ENCODE assay signal across 9 mouse cellular contexts in the genomic region with DNA sequence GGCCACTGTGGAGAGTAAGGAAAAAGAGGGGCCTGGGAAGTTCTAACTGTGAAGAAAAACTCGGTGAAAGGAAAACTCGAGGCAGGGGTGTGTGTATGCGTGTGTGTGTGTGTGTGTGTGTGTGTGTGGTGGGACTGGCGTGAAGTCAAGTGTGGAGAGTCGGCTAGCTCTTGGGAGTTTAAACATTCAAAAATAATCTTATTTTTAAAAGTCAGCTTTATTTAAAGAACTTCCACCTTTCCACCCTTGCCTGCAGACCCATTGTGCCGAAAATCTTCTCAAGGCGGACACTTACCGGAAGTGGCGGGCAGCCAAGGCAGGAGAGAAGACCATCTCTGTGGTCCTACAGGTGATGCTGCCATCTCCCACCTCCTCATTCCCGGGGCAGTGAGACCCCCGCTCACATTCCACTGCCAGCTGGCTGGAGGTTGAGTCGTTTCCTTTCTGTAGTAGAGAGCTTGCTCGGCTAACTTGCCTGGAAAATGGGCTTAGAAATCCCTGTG. TPM values are rescaled to one million over a fixed set of nuclear protein-coding genes. Genes with fewer than 3 reads are reported as not detected.
DNase-seq lines count a peak whose midpoint lies in the region; ATAC-seq and TF ChIP-seq lines count a peak whose summit lies in the region.
"Had no signal": no experiment of that assay in that cellular context is flagged by ENCODE, and none has a peak within 500 bp of the region (broad histone marks: within the 10 kb centered on the region; RNA-seq: fewer than 3 reads in every experiment).

No protein-coding gene starts in this region.

- H3K4me2 ChIP-seq in heart, embryonic 16.5 days (ENCODE audit: low read depth, low read length): peak overlapping the region; percentile 79
- H3K4me2 ChIP-seq in hindbrain, embryonic 12.5 days (replicated peaks): peak overlapping the region; percentile 59
- peak overlapping the region; percentile 75 for H3K4me2 ChIP-seq in midbrain, embryonic 13.5 days (replicated peaks)

- peaks cover 9% of the 10 kb centered on the region for H3K79me2 ChIP-seq in MEL (ENCODE audit: control insufficient read depth, insufficient read depth, low read length, poor library complexity)

- H3K27ac ChIP-seq in heart, embryonic 16.5 days (ENCODE audit: low read length): peak overlapping the region; percentile 72
- peak overlapping the region; percentile 65 for H3K27ac ChIP-seq in MEL (ENCODE audit: control insufficient read depth, low read depth, low read length)
- no peak overlapping the region for H3K27ac ChIP-seq in hindbrain, embryonic 12.5 days
- H3K27ac ChIP-seq in midbrain, embryonic 13.5 days: peak overlapping the region; percentile 64; the same call in 1 of the 2 replicates

- TF ChIP-seq CTCF in MEL (IDR thresholded peaks at IDR 0.05 in 2 of 3, conservative IDR thresholded peaks at IDR 0.05 in 1 of 3; ENCODE audit: control insufficient read depth in 1 of 3, insufficient read depth in 1 of 3, low read depth in 2 of 3, low read length in 3 of 3, poor library complexity in 1 of 3, severe bottlenecking in 1 of 3): no peak

- no peak for TF ChIP-seq EP300 in MEL (IDR thresholded peaks at IDR 0.05; ENCODE audit: low read depth in 1 of 2, low read length in 2 of 2)

- H3K4me3 ChIP-seq in heart, embryonic 16.5 days (ENCODE audit: low read length): peak overlapping the region; percentile 89
- peak overlapping the region; percentile 84 to 93 for H3K4me3 ChIP-seq in MEL (ENCODE audit: control insufficient read depth in 1 of 2, insufficient read depth in 1 of 2, low read depth in 2 of 2, low read length in 2 of 2)
- peak overlapping the region; percentile 71 for H3K4me3 ChIP-seq in hindbrain, embryonic 12.5 days
- peak overlapping the region; percentile 82 for H3K4me3 ChIP-seq in midbrain, embryonic 13.5 days (replicated peaks)

- peaks cover 3% of the 10 kb centered on the region; the same call in 1 of the 2 replicates for H3K9me3 ChIP-seq in heart, embryonic 16.5 days (replicated peaks; ENCODE audit: control insufficient read depth, low read length)
- no peaks in the 10 kb centered on the region for H3K9me3 ChIP-seq in MEL (replicated peaks; ENCODE audit: insufficient read depth, low read length)
- no peaks in the 10 kb centered on the region; the same call in 1 of the 2 replicates for H3K9me3 ChIP-seq in hindbrain, embryonic 12.5 days (replicated peaks)
- no peaks in the 10 kb centered on the region for H3K9me3 ChIP-seq in midbrain, embryonic 13.5 days

- no peaks in the 10 kb centered on the region for H3K27me3 ChIP-seq in heart, embryonic 16.5 days (ENCODE audit: control insufficient read depth, insufficient read depth, low read length)
- no peaks in the 10 kb centered on the region for H3K27me3 ChIP-seq in MEL (ENCODE audit: control insufficient read depth in 1 of 2, insufficient read depth in 2 of 2, low read length in 2 of 2)
- no peaks in the 10 kb centered on the region for H3K27me3 ChIP-seq in hindbrain, embryonic 12.5 days
- no peaks in the 10 kb centered on the region for H3K27me3 ChIP-seq in midbrain, embryonic 13.5 days

- ATAC-seq in heart, embryonic 16.5 days (replicated peaks; ENCODE audit: extremely low read depth, insufficient read depth, low FRiP score): no peak
- peak; percentile 2; the same call in 1 of the 2 replicates for ATAC-seq in hindbrain, embryonic 12.5 days (ENCODE audit: low FRiP score)
- no peak for ATAC-seq in midbrain, embryonic 13.5 days

- H3K4me1 ChIP-seq in heart, embryonic 16.5 days (ENCODE audit: control insufficient read depth, insufficient read depth, low read length): peaks cover 13% of the 10 kb centered on the region
- peaks cover 0 to 9% of the 10 kb centered on the region in 2 experiments; a peak in 2 of 4 replicates for H3K4me1 ChIP-seq in MEL (ENCODE audit: control insufficient read depth in 1 of 2, insufficient read depth in 2 of 2, low read length in 2 of 2)
- peaks cover 15% of the 10 kb centered on the region for H3K4me1 ChIP-seq in hindbrain, embryonic 12.5 days
- H3K4me1 ChIP-seq in midbrain, embryonic 13.5 days (replicated peaks): peaks cover 18% of the 10 kb centered on the region

- peaks cover 17% of the 10 kb centered on the region for H3K36me3 ChIP-seq in heart, embryonic 16.5 days (ENCODE audit: control insufficient read depth, insufficient read depth)
- H3K36me3 ChIP-seq in MEL (ENCODE audit: control insufficient read depth in 1 of 2, insufficient read depth in 2 of 2, low read length in 2 of 2): no peaks in the 10 kb centered on the region; a peak in 1 of 4 replicates
- peaks cover 36% of the 10 kb centered on the region for H3K36me3 ChIP-seq in hindbrain, embryonic 12.5 days
- peaks cover 19% of the 10 kb centered on the region for H3K36me3 ChIP-seq in midbrain, embryonic 13.5 days

- no peak for DNase-seq in heart, postnatal 36 days
- DNase-seq in MEL (ENCODE audit: low read depth, low spot score): no peak
- DNase-seq in spleen, postnatal 36 days (ENCODE audit: low spot score in 2 of 2): no peak
- no peak for DNase-seq in right cerebral cortex, postnatal 14 days
- no peak for DNase-seq in kidney, postnatal 14 days

- TF ChIP-seq RAD21 in MEL (IDR thresholded peaks at IDR 0.05; ENCODE audit: low read depth, low read length): no peak

- peak overlapping the region; percentile 94 for H3K9ac ChIP-seq in heart, embryonic 16.5 days (ENCODE audit: low read length)
- H3K9ac ChIP-seq in MEL (ENCODE audit: control insufficient read depth, low read depth, low read length, poor library complexity, severe bottlenecking): peak overlapping the region; percentile 96
- H3K9ac ChIP-seq in hindbrain, embryonic 12.5 days: peak overlapping the region; percentile 77
- peak overlapping the region; percentile 79 for H3K9ac ChIP-seq in midbrain, embryonic 13.5 days (replicated peaks)

- no peak for TF ChIP-seq POLR2A in MEL (IDR thresholded peaks at IDR 0.05; ENCODE audit: control insufficient read depth in 1 of 2, insufficient read depth in 1 of 2, low read depth in 1 of 2, low read length in 2 of 2, poor library complexity in 1 of 2)

- 22% methylated on average over 13 of the region's 13 CpGs for WGBS in heart, embryonic 16.5 days
- WGBS in hindbrain, embryonic 12.5 days: 34% methylated on average over 13 of the region's 13 CpGs
- WGBS in midbrain, embryonic 13.5 days: 31% methylated on average over 13 of the region's 13 CpGs

- intact Hi-C loops in heart, postnatal 36 days (cut with DNase I): loop anchor here (1.0 to 5.0 kb wide), 4 partner anchors 18 to 75 kb away; a partner anchor contains a TSS

TF ChIP-seq in MEL, 35 proteins besides CTCF, POLR2A, EP300 and RAD21:
- no peak for TF ChIP-seq MYB (IDR thresholded peaks at IDR 0.05; ENCODE audit: low read depth, low read length)
- no peak for TF ChIP-seq BHLHE40 (IDR thresholded peaks at IDR 0.05; ENCODE audit: borderline replicate concordance, low read depth, low read length)
- no peak for TF ChIP-seq ELF1 (IDR thresholded peaks at IDR 0.05; ENCODE audit: low read depth, low read length)
- TF ChIP-seq RCOR1 (IDR thresholded peaks at IDR 0.05; ENCODE audit: low read depth, low read length): no peak

RNA-seq across cellular contexts. Expression of a gene that starts 1.5 kb away (rescaled TPM):
- polyA plus RNA-seq in heart, embryonic 16.5 days (2015; fragmentation: Nextera tagmentation; extraction: Ambion mirVana): 79.7 and 91.5 TPM in 2 replicates
- 10 to 100 TPM; 26.9 to 27.4 TPM for total RNA-seq in heart, postnatal 36 days (2021)
- 84.4 and 97.4 TPM in 2 replicates for total RNA-seq in MEL (2012; rRNA removed)
- polyA plus RNA-seq in MEL (2012; ENCODE audit: insufficient read depth in 1 of 2, insufficient read length in 2 of 2, low read depth in 1 of 2, low replicate concordance in 2 of 2, missing spikeins in 1 of 2): 100 to 1,000 TPM; 101 to 574 TPM
- polyA plus RNA-seq in hindbrain, embryonic 12.5 days (2016; fragmentation: Nextera tagmentation; extraction: Ambion mirVana): 75.9 and 87.9 TPM in 2 replicates
- polyA plus RNA-seq in midbrain, embryonic 13.5 days (2015; fragmentation: Nextera tagmentation; extraction: Ambion mirVana): 65.8 and 71.4 TPM in 2 replicates

RNA-seq across cellular contexts. Expression of a gene that starts 1.7 kb away (rescaled TPM):
- polyA plus RNA-seq in heart, embryonic 16.5 days (2015; fragmentation: Nextera tagmentation; extraction: Ambion mirVana): 0.17 TPM in 2 replicates
- not detected for total RNA-seq in heart, postnatal 36 days (2021)
- total RNA-seq in MEL (2012; rRNA removed): not detected in 2 replicates
- not detected for polyA plus RNA-seq in MEL (2012; ENCODE audit: insufficient read depth in 1 of 2, insufficient read length in 2 of 2, low read depth in 1 of 2, low replicate concordance in 2 of 2, missing spikeins in 1 of 2)
- not detected in 2 replicates for polyA plus RNA-seq in hindbrain, embryonic 12.5 days (2016; fragmentation: Nextera tagmentation; extraction: Ambion mirVana)
- polyA plus RNA-seq in midbrain, embryonic 13.5 days (2015; fragmentation: Nextera tagmentation; extraction: Ambion mirVana): not detected in 2 replicates
- total RNA-seq: hematopoietic stem cell, adult 5-6 weeks had no signal

RNA-seq across cellular contexts. Expression of a gene that starts 17.1 kb away (rescaled TPM):
- polyA plus RNA-seq in heart, embryonic 16.5 days (2015; fragmentation: Nextera tagmentation; extraction: Ambion mirVana): 6.1 and 6.8 TPM in 2 replicates
- total RNA-seq in heart, postnatal 36 days (2021): 10 to 100 TPM; 16.4 to 16.5 TPM
- total RNA-seq in MEL (2012; rRNA removed): 3.6 and 4.7 TPM in 2 replicates
- polyA plus RNA-seq in MEL (2012; ENCODE audit: insufficient read depth in 1 of 2, insufficient read length in 2 of 2, low read depth in 1 of 2, low replicate concordance in 2 of 2, missing spikeins in 1 of 2): 1 to 10 TPM in 1 of 2 experiments, not detected in 1; 5.8 TPM
- 29.0 and 34.1 TPM in 2 replicates for polyA plus RNA-seq in hindbrain, embryonic 12.5 days (2016; fragmentation: Nextera tagmentation; extraction: Ambion mirVana)
- polyA plus RNA-seq in midbrain, embryonic 13.5 days (2015; fragmentation: Nextera tagmentation; extraction: Ambion mirVana): 20.3 and 25.3 TPM in 2 replicates

RNA-seq across cellular contexts. Expression of a gene that starts 35.3 kb away (rescaled TPM):
- polyA plus RNA-seq in heart, embryonic 16.5 days (2015; fragmentation: Nextera tagmentation; extraction: Ambion mirVana): 0.26 and 0.35 TPM in 2 replicates
- not detected for total RNA-seq in heart, postnatal 36 days (2021)
- total RNA-seq in MEL (2012; rRNA removed): not detected in 2 replicates
- polyA plus RNA-seq in MEL (2012; ENCODE audit: insufficient read depth in 1 of 2, insufficient read length in 2 of 2, low read depth in 1 of 2, low replicate concordance in 2 of 2, missing spikeins in 1 of 2): under 1 TPM in 1 of 2 experiments, not detected in 1; 0.13 TPM
- 1.9 TPM in 2 replicates for polyA plus RNA-seq in hindbrain, embryonic 12.5 days (2016; fragmentation: Nextera tagmentation; extraction: Ambion mirVana)
- 1.2 and 1.9 TPM in 2 replicates for polyA plus RNA-seq in midbrain, embryonic 13.5 days (2015; fragmentation: Nextera tagmentation; extraction: Ambion mirVana)
- total RNA-seq: hematopoietic stem cell, adult 5-6 weeks had no signal

RNA-seq across cellular contexts. Expression of a gene that starts 39.8 kb away (rescaled TPM):
- 23.5 and 26.1 TPM in 2 replicates for polyA plus RNA-seq in heart, embryonic 16.5 days (2015; fragmentation: Nextera tagmentation; extraction: Ambion mirVana)
- 10 to 100 TPM; 52.9 to 56.5 TPM for total RNA-seq in heart, postnatal 36 days (2021)
- 17.8 and 21.0 TPM in 2 replicates for total RNA-seq in MEL (2012; rRNA removed)
- polyA plus RNA-seq in MEL (2012; ENCODE audit: insufficient read depth in 1 of 2, insufficient read length in 2 of 2, low read depth in 1 of 2, low replicate concordance in 2 of 2, missing spikeins in 1 of 2): 10 to 100 TPM in 1 of 2 experiments, not detected in 1; 33.3 TPM
- polyA plus RNA-seq in hindbrain, embryonic 12.5 days (2016; fragmentation: Nextera tagmentation; extraction: Ambion mirVana): 14.2 and 15.4 TPM in 2 replicates
- 13.8 and 14.7 TPM in 2 replicates for polyA plus RNA-seq in midbrain, embryonic 13.5 days (2015; fragmentation: Nextera tagmentation; extraction: Ambion mirVana)
